23 mouse cellular contexts compared by ENCODE assay signal in the genomic region with DNA sequence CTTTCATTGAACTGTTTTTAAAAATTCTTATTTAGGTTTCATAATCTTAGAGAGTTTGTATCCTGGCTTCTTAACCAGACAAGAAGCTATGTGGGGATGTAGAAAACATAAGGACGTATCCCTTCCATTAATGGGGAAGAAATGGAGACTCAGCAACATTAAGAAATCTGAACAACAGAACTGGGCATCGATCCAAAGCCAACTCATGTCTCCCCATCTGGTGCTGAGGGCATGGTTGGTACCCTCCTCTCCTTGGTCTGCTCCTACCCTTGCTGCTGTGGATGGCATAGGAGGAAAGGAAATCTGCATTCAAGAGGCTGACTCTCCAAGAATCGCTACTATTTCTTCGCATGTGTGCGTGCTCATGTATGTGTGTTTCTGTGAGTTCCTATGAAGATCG. TPM values are rescaled to one million over a fixed set of nuclear protein-coding genes. Genes with fewer than 3 reads are reported as not detected.
"Had no signal": no experiment of that assay in that cellular context is flagged by ENCODE, and none has a peak within 500 bp of the region (broad histone marks: within the 10 kb centered on the region; RNA-seq: fewer than 3 reads in every experiment).

No protein-coding gene starts in this region.

- H3K27me3 ChIP-seq: kidney, embryonic 15.5 days; limb, embryonic 13.5 days; neural tube, embryonic 13.5 days; stomach, embryonic 15.5 days had no signal

- ATAC-seq: midbrain, embryonic 16.5 days had no signal

- H3K4me3 ChIP-seq: kidney, embryonic 15.5 days; limb, embryonic 13.5 days; midbrain, embryonic 10.5 days; neural tube, embryonic 13.5 days; stomach, embryonic 15.5 days had no signal

- H3K27ac ChIP-seq: kidney, embryonic 15.5 days; limb, embryonic 13.5 days; liver, embryonic 14.5 days; midbrain, embryonic 10.5 days; neural tube, embryonic 13.5 days; stomach, embryonic 15.5 days had no signal

- DNase-seq: kidney, postnatal 14 days; layer of hippocampus, postnatal 36 days; lung, adult 2 months; retina, postnatal 1 day; right cerebral cortex, postnatal 4 days; thymus, adult 2 months; thymus, postnatal 25 days had no signal

- H3K36me3 ChIP-seq: kidney, embryonic 15.5 days; limb, embryonic 13.5 days; midbrain, embryonic 10.5 days; neural tube, embryonic 13.5 days; stomach, embryonic 15.5 days had no signal

- H3K9me3 ChIP-seq: kidney, embryonic 15.5 days; limb, embryonic 13.5 days; midbrain, embryonic 10.5 days; neural tube, embryonic 13.5 days; stomach, embryonic 15.5 days had no signal

- H3K4me1 ChIP-seq: limb, embryonic 13.5 days; midbrain, embryonic 10.5 days; neural tube, embryonic 13.5 days; stomach, embryonic 15.5 days had no signal

RNA-seq across cellular contexts. Expression of gene Gm11214, which starts 20.5 kb away (rescaled TPM):
- total RNA-seq: layer of hippocampus, adult 8-10 months; layer of hippocampus, postnatal 36 days; left cerebral cortex, postnatal 36 days; liver, adult 2 months; megakaryocyte, adult 5-6 weeks had no signal
- polyA plus RNA-seq: kidney, embryonic 15.5 days; large intestine, adult 2 months; limb, embryonic 13.5 days; liver, adult 2 months; liver, embryonic 14.5 days; lung, adult 2 months; lung, postnatal 0 days; midbrain, embryonic 10.5 days; midbrain, embryonic 16.5 days; neural tube, embryonic 13.5 days; spleen, adult 2 months; stomach, embryonic 15.5 days; testis, adult 2 months; thymus, adult 2 months; urinary bladder, adult 2 months had no signal
